8 mouse cellular contexts compared by ENCODE assay signal in genomic region chr2:155540822-155541458, GRCm38 (mm10). TPM values are rescaled to one million over a fixed set of nuclear protein-coding genes. Genes with fewer than 3 reads are reported as not detected.
DNase-seq lines count a peak whose midpoint lies in the region; ATAC-seq and TF ChIP-seq lines count a peak whose summit lies in the region.

No protein-coding gene starts in this region.

- no peak for TF ChIP-seq CTCF in left cerebral cortex, adult 2 months (IDR thresholded peaks at IDR 0.05)

- intact Hi-C loops in left cerebral cortex, adult 2 months (cut with DNase I): no loop called here

- H3K27ac ChIP-seq in left cerebral cortex, adult 2 months: peak overlapping the region; percentile 26

- ATAC-seq in megakaryocyte, adult 5-6 weeks (ENCODE audit: poor library complexity, severe bottlenecking): peak; percentile 51
- no peak for ATAC-seq in megakaryocyte-erythroid progenitor cell, adult 5-6 weeks (replicated peaks; ENCODE audit: low FRiP score, low TSS enrichment, poor library complexity, severe bottlenecking)

- H3K4me3 ChIP-seq in left cerebral cortex, adult 2 months: no peak overlapping the region

- no peak for DNase-seq in left cerebral cortex, adult 2 months (ENCODE audit: extremely low spot score in 1 of 2, low spot score in 2 of 2)
- DNase-seq in left cerebral cortex, adult 8-10 months (ENCODE audit: low spot score in 2 of 2): no peak
- DNase-seq in adrenal gland, postnatal 36 days: peak; percentile 74 to 77
- DNase-seq in heart, adult 11 months: peak; percentile 94
- no peak for DNase-seq in urinary bladder, postnatal 14 days (ENCODE audit: low spot score)
- DNase-seq in testis, postnatal 14 days (ENCODE audit: low spot score): no peak

RNA-seq across cellular contexts. Expression of gene Ggt7, which starts 22.9 kb away (rescaled TPM):
- total RNA-seq in left cerebral cortex, adult 2 months (2021): 100 to 1,000 TPM; 124 to 126 TPM
- 100 to 1,000 TPM; 104 to 117 (median 113) TPM for total RNA-seq in left cerebral cortex, adult 8-10 months (2022)
- 1 to 10 TPM; 2.3 to 5.1 TPM for total RNA-seq in adrenal gland, postnatal 36 days (2021)
- not detected in 2 replicates for total RNA-seq in megakaryocyte, adult 5-6 weeks (2015)
- total RNA-seq in megakaryocyte, adult 5-6 weeks (2017): not detected in 2 replicates
- total RNA-seq in megakaryocyte-erythroid progenitor cell, adult 5-6 weeks (2014; fragmentation: Nextera tagmentation): not detected in 2 replicates
- not detected in 2 replicates for total RNA-seq in megakaryocyte-erythroid progenitor cell, adult 5-6 weeks (2017)

RNA-seq across cellular contexts. Expression of gene Acss2, which starts 23.2 kb away (rescaled TPM):
- 10 to 100 TPM; 56.2 to 61.6 TPM for total RNA-seq in left cerebral cortex, adult 2 months (2021)
- total RNA-seq in left cerebral cortex, adult 8-10 months (2022): 10 to 100 TPM; 53.0 to 64.3 (median 55.1) TPM
- 100 to 1,000 TPM in 1 of 2 experiments, 10 to 100 TPM in 1; 80.9 to 128 TPM for total RNA-seq in adrenal gland, postnatal 36 days (2021)
- 8.9 and 9.6 TPM in 2 replicates for total RNA-seq in megakaryocyte, adult 5-6 weeks (2015)
- total RNA-seq in megakaryocyte, adult 5-6 weeks (2017): 12.0 and 13.6 TPM in 2 replicates
- total RNA-seq in megakaryocyte-erythroid progenitor cell, adult 5-6 weeks (2014; fragmentation: Nextera tagmentation): 33.7 and 36.7 TPM in 2 replicates
- 27.4 and 37.7 TPM in 2 replicates for total RNA-seq in megakaryocyte-erythroid progenitor cell, adult 5-6 weeks (2017)

RNA-seq across cellular contexts. Expression of gene Gss, which starts 51.7 kb away (rescaled TPM):
- total RNA-seq in left cerebral cortex, adult 2 months (2021): 10 to 100 TPM; 14.8 to 14.9 TPM
- 10 to 100 TPM; 14.6 to 15.7 (median 15.0) TPM for total RNA-seq in left cerebral cortex, adult 8-10 months (2022)
- total RNA-seq in adrenal gland, postnatal 36 days (2021): 10 to 100 TPM; 54.2 to 74.3 TPM
- 9.6 and 9.7 TPM in 2 replicates for total RNA-seq in megakaryocyte, adult 5-6 weeks (2015)
- 13.3 and 17.1 TPM in 2 replicates for total RNA-seq in megakaryocyte, adult 5-6 weeks (2017)
- 20.2 and 27.0 TPM in 2 replicates for total RNA-seq in megakaryocyte-erythroid progenitor cell, adult 5-6 weeks (2014; fragmentation: Nextera tagmentation)
- total RNA-seq in megakaryocyte-erythroid progenitor cell, adult 5-6 weeks (2017): 18.9 and 23.2 TPM in 2 replicates

Comparison
In these comparisons a context has a peak if more than half of its experiments do, and no peak if none do; other contexts are left out.
1. DNase-seq: peak in adrenal gland, postnatal 36 days (2 of 2) and heart, adult 11 months (single experiment); none in left cerebral cortex, adult 2 months (0 of 2), left cerebral cortex, adult 8-10 months (0 of 2), urinary bladder, postnatal 14 days (single experiment) and testis, postnatal 14 days (single experiment).
2. RNA of gene Ggt7, which starts 22.9 kb away (total RNA-seq): 124 to 126 TPM in left cerebral cortex, adult 2 months and 104 to 117 TPM in left cerebral cortex, adult 8-10 months; 2.3 to 5.1 TPM in adrenal gland, postnatal 36 days, not detected in megakaryocyte, adult 5-6 weeks and not detected in megakaryocyte-erythroid progenitor cell, adult 5-6 weeks; every median in the first group is over 10 times any median in the second.